Mouse (Mus musculus) erythroblast, embryonic 14.5 days (primary cell): ENCODE data around the gene Lap3.

ENCODE experiments used
- GATA1 ChIP-seq: IDR thresholded peaks from 2 replicates; pipeline ENCODE4 v1.6.1; 2012; ENCODE audit warnings: low read length, inconsistent platforms, mixed read lengths
- TAL1 ChIP-seq: IDR thresholded peaks from 3 replicates; pipeline ENCODE4 v1.6.1; 2012; ENCODE audit warnings: low read length, inconsistent platforms, mixed read lengths

- TF ChIP-seq GATA1 (no peak), TAL1 (no peak)
Observed at GRCm38 (mm10) chr5:45495429-45495975, 2.3 kb downstream of the Lap3 start.
